Mouse (Mus musculus) hindbrain, embryonic 13.5 days (tissue): ENCODE measurements around the gene Olfr792. TPM values are rescaled to one million over a fixed set of nuclear protein-coding genes. Genes with fewer than 3 reads are reported as not detected.

Experiments
- ATAC-seq: fragments of 200-750 bp; cut with Nextera tagmentation; 2 replicates; pipeline ENCODE4 v1.8.0; 2017; ENCODE audit warnings: moderate TSS enrichment; ENCODE audit not compliant: low FRiP score
- H3K27ac ChIP-seq: fragments of 300-500 bp; sonication (generic); 2 replicates; pipeline ENCODE4 v1.5.1; 2015; ENCODE audit warnings: inconsistent platforms, mild to moderate bottlenecking, moderate library complexity
- H3K27me3 ChIP-seq: fragments of 300-500 bp; sonication (generic); 2 replicates; pipeline ENCODE4 v1.6.1; 2015; ENCODE audit warnings: mild to moderate bottlenecking, inconsistent platforms
- H3K36me3 ChIP-seq: fragments of 300-500 bp; sonication (generic); 2 replicates; pipeline ENCODE4 v1.6.1; 2015; ENCODE audit warnings: mild to moderate bottlenecking, inconsistent platforms
- H3K4me1 ChIP-seq: fragments of 300-500 bp; sonication (generic); replicated peaks from 2 replicates; pipeline ENCODE4 v1.6.1; 2015; ENCODE audit warnings: inconsistent platforms
- H3K4me2 ChIP-seq: fragments of 300-500 bp; sonication (generic); 2 replicates; pipeline ENCODE4 v1.6.1; 2015; ENCODE audit warnings: inconsistent platforms, mild to moderate bottlenecking, moderate library complexity
- H3K4me3 ChIP-seq: fragments of 300-500 bp; sonication (generic); 2 replicates; pipeline ENCODE4 v1.5.1; 2015; ENCODE audit warnings: mild to moderate bottlenecking, inconsistent platforms
- H3K9ac ChIP-seq: fragments of 300-500 bp; sonication (generic); 2 replicates; pipeline ENCODE4 v1.6.1; 2015; ENCODE audit warnings: mild to moderate bottlenecking, inconsistent platforms
- H3K9me3 ChIP-seq: fragments of 300-500 bp; sonication (generic); 2 replicates; pipeline ENCODE4 v1.6.1; 2016; ENCODE audit warnings: inconsistent platforms
- WGBS: fragments of 180-500 bp; shearing (Covaris S2); methylation state at CpG from one replicate; pipeline ENCODE4 v1.1.7; 2015; 5-methylcytosine and 5-hydroxymethylcytosine counted together
- microRNA-seq: library from miRNA; unstranded; fragments of <30 nt; microRNA quantifications from one replicate; pipeline ENCODE4, GENCODE M21; 2016
- polyA plus RNA-seq: library from polyadenylated mRNA; unstranded; fragments of >200 nt; fragmentation: Nextera tagmentation; extraction: Ambion mirVana; gene quantifications from 2 replicates; pipeline ENCODE4 v1.2.1, GENCODE M21; 2015

Gene Olfr792
- polyA plus RNA-seq: not detected in 2 replicates

- H3K27me3 ChIP-seq: no peaks in the 10 kb centered on the region
- no peaks in the 10 kb centered on the region for H3K4me1 ChIP-seq
- no peak within 1 kb of the TSS for H3K4me2 ChIP-seq
These were observed at the start of gene Olfr792 for GRCm38 (mm10) chr10:129538862-129539261. TSS of gene Olfr792 (plus strand) at chr10:129539162.

DNA sequence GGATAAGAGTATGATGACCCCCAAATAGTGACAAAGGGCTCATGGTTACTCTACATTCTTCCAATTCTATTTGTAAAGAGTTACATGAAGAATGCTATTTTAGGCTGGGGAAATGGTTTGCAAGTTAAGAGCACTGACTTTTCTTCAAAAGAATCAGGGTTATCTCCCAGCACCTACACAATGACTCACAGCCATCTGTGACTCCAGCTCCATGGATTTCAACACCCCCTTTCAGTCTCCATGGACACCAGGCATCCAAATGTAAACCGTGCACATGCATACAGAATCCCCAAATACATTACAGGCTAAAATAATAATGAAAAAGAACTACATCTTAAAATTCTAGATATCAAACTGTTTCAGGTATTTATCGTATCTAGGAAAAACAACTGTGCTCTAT, 48.9 kb upstream of the Olfr792 start:
- Histone ChIP-seq H3K36me3 (no peaks in the 10 kb centered on the region), H3K9me3 (no peaks in the 10 kb centered on the region), H3K27me3 (no peaks in the 10 kb centered on the region), H3K27ac (no peak overlapping the region), H3K4me1 (no peaks in the 10 kb centered on the region), H3K9ac (no peak overlapping the region), H3K4me2 (no peak overlapping the region), H3K4me3 (no peak overlapping the region)
- ATAC-seq: no peak
- WGBS: 84% methylated on average over 2 of the region's 2 CpGs

More at GRCm38 (mm10) chr10:129538862-129539261, at the start of gene Olfr792:
- Histone ChIP-seq H3K4me3 (no peak within 1 kb of the TSS), H3K36me3 (no peaks in the 10 kb centered on the region), H3K9me3 (no peaks in the 10 kb centered on the region; the same call in 1 of the 2 replicates), H3K27ac (no peak within 1 kb of the TSS), H3K9ac (no peak within 1 kb of the TSS)
- 74% methylated on average over 1 of the region's 1 CpGs for WGBS
- ATAC-seq: no peak

DNA sequence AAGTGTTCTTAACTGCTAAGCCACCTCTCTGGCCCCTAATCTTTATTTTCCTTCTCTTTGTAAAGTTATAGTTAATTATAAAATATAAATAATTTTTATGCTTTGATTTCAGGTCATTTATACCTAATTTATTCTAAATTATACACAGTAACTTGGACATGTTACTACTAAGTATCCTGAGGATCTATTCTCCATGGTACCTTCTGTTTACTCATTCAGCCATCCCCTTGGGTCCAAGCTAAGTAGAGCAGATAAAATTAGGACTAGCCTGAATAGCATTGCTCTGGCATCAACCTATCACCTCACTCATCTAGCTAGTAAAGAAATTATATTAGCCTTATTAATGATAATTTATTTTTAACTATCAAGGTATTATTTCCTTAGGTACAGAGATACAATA, 40.8 kb upstream of the Olfr792 start, which contains the start of gene Olfr790:
Gene Olfr790 (plus strand): TSS at position 301 of the 400 bp plus-strand sequence.
- Histone ChIP-seq H3K36me3 (no peaks in the 10 kb centered on the region), H3K4me1 (no peaks in the 10 kb centered on the region), H3K4me2 (no peak within 1 kb of the TSS), H3K27ac (no peak within 1 kb of the TSS), H3K4me3 (no peak within 1 kb of the TSS), H3K9ac (no peak within 1 kb of the TSS), H3K27me3 (no peaks in the 10 kb centered on the region), H3K9me3 (no peaks in the 10 kb centered on the region)
- ATAC-seq: no peak

- WGBS: 73% methylated on average over 3 of the region's 3 CpGs
- ATAC-seq: no peak
- Histone ChIP-seq H3K9me3 (no peaks in the 10 kb centered on the region), H3K4me2 (no peak within 1 kb of the TSS), H3K4me3 (no peak within 1 kb of the TSS), H3K27me3 (no peaks in the 10 kb centered on the region), H3K9ac (no peak within 1 kb of the TSS), H3K4me1 (no peaks in the 10 kb centered on the region), H3K36me3 (no peaks in the 10 kb centered on the region), H3K27ac (no peak within 1 kb of the TSS)
These were observed 17.5 kb upstream of the Olfr792 start, which contains the start of gene Olfr791 for GRCm38 (mm10) chr10:129521492-129521891. TSS of gene Olfr791 (plus strand) at chr10:129521792.

DNA sequence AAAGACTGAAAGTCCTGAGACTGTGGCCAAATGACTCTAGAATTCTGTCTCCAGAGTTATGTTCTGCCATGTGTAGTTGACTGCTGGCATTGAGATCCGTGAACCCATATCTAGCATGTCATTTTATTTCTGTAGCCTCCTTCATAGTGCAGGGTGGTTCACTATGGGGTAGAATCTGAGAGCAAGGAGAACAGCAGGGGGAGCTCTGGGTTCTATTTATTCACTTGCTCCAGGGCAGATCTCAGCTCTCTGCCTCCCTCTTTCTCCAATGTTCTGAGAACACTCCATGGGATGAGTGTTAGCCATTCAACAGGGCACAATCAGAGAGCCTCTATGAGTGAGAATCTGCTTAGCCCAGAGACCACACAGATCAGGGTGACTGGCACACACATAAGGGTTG, 10.4 kb downstream of the Olfr792 start:
- H3K9me3 ChIP-seq: no peaks in the 10 kb centered on the region; the same call in 1 of the 2 replicates
- no peak overlapping the region for H3K27ac ChIP-seq
- no peaks in the 10 kb centered on the region for H3K27me3 ChIP-seq
- 76% methylated on average over 1 of the region's 1 CpGs for WGBS
- ATAC-seq: no peak
- H3K9ac ChIP-seq: no peak overlapping the region
- no peaks in the 10 kb centered on the region for H3K36me3 ChIP-seq
- H3K4me3 ChIP-seq: no peak overlapping the region
- H3K4me2 ChIP-seq: no peak overlapping the region
- H3K4me1 ChIP-seq: no peaks in the 10 kb centered on the region

DNA sequence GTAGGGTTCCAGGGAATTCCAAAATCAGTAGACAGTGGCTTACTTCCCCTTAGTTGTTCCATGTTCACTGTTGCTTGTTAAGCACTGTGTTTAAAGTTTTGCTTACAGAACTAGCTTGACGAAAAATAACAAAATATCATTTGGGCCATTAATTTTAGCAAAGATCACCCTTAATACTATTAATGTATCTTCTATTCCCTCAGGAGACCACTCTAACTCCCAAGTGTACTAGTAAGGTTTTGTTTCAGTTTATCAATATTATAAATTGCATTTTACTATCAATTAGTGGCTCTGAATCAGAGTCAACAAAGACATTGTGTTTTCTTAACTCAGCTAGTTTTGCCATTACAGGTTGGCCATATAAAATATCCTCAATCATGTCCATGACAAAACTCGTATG, 28.4 kb downstream of the Olfr792 start, which contains the start of gene Olfr794:
Gene Olfr794 (plus strand): TSS at position 301 of the 400 bp plus-strand sequence.
- H3K9ac ChIP-seq: no peak within 1 kb of the TSS
- H3K4me2 ChIP-seq: no peak within 1 kb of the TSS
- no peaks in the 10 kb centered on the region for H3K4me1 ChIP-seq
- H3K9me3 ChIP-seq: no peaks in the 10 kb centered on the region
- WGBS: 86% methylated on average over 2 of the region's 2 CpGs
- no peak for ATAC-seq
- no peaks in the 10 kb centered on the region for H3K36me3 ChIP-seq
- no peaks in the 10 kb centered on the region for H3K27me3 ChIP-seq
- no peak within 1 kb of the TSS for H3K27ac ChIP-seq
- no peak within 1 kb of the TSS for H3K4me3 ChIP-seq

DNA sequence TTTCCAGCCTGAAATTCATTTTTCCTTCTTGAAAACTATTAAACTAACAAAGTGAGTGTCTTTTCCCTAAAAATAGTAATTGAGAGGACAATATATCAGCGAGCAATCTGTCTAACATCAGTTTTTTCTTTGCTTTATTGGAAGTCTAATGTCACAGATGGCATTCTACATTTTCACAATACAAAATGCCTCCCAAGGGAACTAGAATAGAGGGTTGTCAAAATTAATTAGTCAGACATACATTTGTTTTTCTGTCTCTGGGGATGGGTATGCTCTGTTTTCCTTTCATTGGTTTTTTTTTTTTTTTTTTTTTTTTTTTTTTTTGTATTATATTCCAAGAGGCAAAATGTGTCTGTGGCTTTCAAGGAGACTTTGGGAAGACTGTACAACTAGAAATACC, 38.1 kb downstream of the Olfr792 start:
- no peaks in the 10 kb centered on the region for H3K36me3 ChIP-seq
- no peaks in the 10 kb centered on the region for H3K9me3 ChIP-seq
- H3K9ac ChIP-seq: no peak overlapping the region
- H3K4me3 ChIP-seq: no peak overlapping the region
- no peak for ATAC-seq
- H3K4me1 ChIP-seq: no peaks in the 10 kb centered on the region
- H3K27ac ChIP-seq: no peak overlapping the region
- WGBS: 52% methylated on average over 1 of the region's 1 CpGs
- H3K4me2 ChIP-seq: no peak overlapping the region
- no peaks in the 10 kb centered on the region for H3K27me3 ChIP-seq

Small RNAs within 50 kb of the gene (microRNA-seq; reads per million reads assigned to microRNA genes)
- not detected for gene Gm23252

Other genes starting within 250 kb of the Olfr792 start
- gene Olfr780, start 221.0 kb upstream of the Olfr792 start, polyA plus RNA-seq: not detected in 2 replicates
- not detected in 2 replicates for gene Olfr781, start 210.3 kb upstream of the Olfr792 start, polyA plus RNA-seq
- not detected in 2 replicates for gene Olfr782, start 190.3 kb upstream of the Olfr792 start, polyA plus RNA-seq
- gene Olfr784, start 155.1 kb upstream of the Olfr792 start, polyA plus RNA-seq: 0.08 TPM in 1 of 2 replicates, not detected in the other
- not detected in 2 replicates for gene Olfr785, start 133.7 kb upstream of the Olfr792 start, polyA plus RNA-seq
- gene Olfr786, start 111.9 kb upstream of the Olfr792 start, polyA plus RNA-seq: not detected in 2 replicates
- gene Olfr787, start 77.3 kb upstream of the Olfr792 start, polyA plus RNA-seq: not detected in 2 replicates
- gene Olfr788, start 68.2 kb upstream of the Olfr792 start, polyA plus RNA-seq: not detected in 2 replicates
- gene Olfr789, start 54.4 kb upstream of the Olfr792 start, polyA plus RNA-seq: not detected in 2 replicates
- not detected in 2 replicates for gene Olfr790, start 40.7 kb upstream of the Olfr792 start, polyA plus RNA-seq
- not detected in 2 replicates for gene Olfr791, start 17.4 kb upstream of the Olfr792 start, polyA plus RNA-seq
- not detected in 2 replicates for gene Olfr794, start 28.5 kb downstream of the Olfr792 start, polyA plus RNA-seq
- not detected in 2 replicates for gene Olfr796, start 73.4 kb downstream of the Olfr792 start, polyA plus RNA-seq
- gene Olfr798, start 88.8 kb downstream of the Olfr792 start, polyA plus RNA-seq: not detected in 2 replicates
- not detected in 2 replicates for gene Olfr799, start 98.3 kb downstream of the Olfr792 start, polyA plus RNA-seq
- gene Olfr800, start 118.5 kb downstream of the Olfr792 start, polyA plus RNA-seq: not detected in 2 replicates
- gene Olfr801, start 134.7 kb downstream of the Olfr792 start, polyA plus RNA-seq: not detected in 2 replicates
- gene Olfr802, start 149.0 kb downstream of the Olfr792 start, polyA plus RNA-seq: 0.03 TPM in 1 of 2 replicates, not detected in the other
- not detected in 2 replicates for gene Olfr803, start 155.1 kb downstream of the Olfr792 start, polyA plus RNA-seq
- not detected in 2 replicates for gene Olfr804, start 164.0 kb downstream of the Olfr792 start, polyA plus RNA-seq
- gene Olfr805, start 190.2 kb downstream of the Olfr792 start, polyA plus RNA-seq: not detected in 2 replicates
- gene Olfr806, start 202.8 kb downstream of the Olfr792 start, polyA plus RNA-seq: not detected in 2 replicates
- not detected in 2 replicates for gene Olfr807, start 218.6 kb downstream of the Olfr792 start, polyA plus RNA-seq
- not detected in 2 replicates for gene Olfr808, start 226.3 kb downstream of the Olfr792 start, polyA plus RNA-seq
- gene Olfr809, start 235.5 kb downstream of the Olfr792 start, polyA plus RNA-seq: not detected in 2 replicates